Mouse (Mus musculus) midbrain, embryonic 12.5 days (tissue): ENCODE data around the gene Ndufb7. TPM values are rescaled to one million over a fixed set of nuclear protein-coding genes. Genes with fewer than 3 reads are reported as not detected.

ENCODE experiments used
- ATAC-seq: fragments of 200-750 bp; cut with Nextera tagmentation; 2 replicates; pipeline ENCODE4 v1.8.0; 2017; ENCODE audit warnings: low read depth, moderate TSS enrichment, moderate library complexity; ENCODE audit not compliant: low FRiP score
- H3K27ac ChIP-seq: fragments of 300-500 bp; sonication (generic); replicated peaks from 2 replicates; pipeline ENCODE4 v1.5.1; 2016; ENCODE audit warnings: mild to moderate bottlenecking
- H3K27me3 ChIP-seq: fragments of 300-500 bp; sonication (generic); 2 replicates; pipeline ENCODE4 v1.6.1; 2016; ENCODE audit warnings: mild to moderate bottlenecking
- H3K36me3 ChIP-seq: fragments of 300-500 bp; sonication (generic); 2 replicates; pipeline ENCODE4 v1.6.1; 2016
- H3K4me1 ChIP-seq: fragments of 300-500 bp; sonication (generic); 2 replicates; pipeline ENCODE4 v1.6.1; 2016
- H3K4me2 ChIP-seq: fragments of 300-500 bp; sonication (generic); replicated peaks from 2 replicates; pipeline ENCODE4 v1.6.1; 2016; ENCODE audit warnings: mild to moderate bottlenecking, moderate library complexity
- H3K4me3 ChIP-seq: fragments of 300-500 bp; sonication (generic); 2 replicates; pipeline ENCODE4 v1.5.1; 2016; ENCODE audit warnings: mild to moderate bottlenecking
- H3K9ac ChIP-seq: fragments of 300-500 bp; sonication (generic); replicated peaks from 2 replicates; pipeline ENCODE4 v1.6.1; 2016; ENCODE audit warnings: mild to moderate bottlenecking, moderate library complexity
- H3K9me3 ChIP-seq: fragments of 300-500 bp; sonication (generic); 2 replicates; pipeline ENCODE4 v1.6.1; 2016; ENCODE audit warnings: mild to moderate bottlenecking
- whole genome bisulfite sequencing: fragments of 180-500 bp; shearing (Covaris S2); methylation state at CpG from one replicate; pipeline ENCODE4 v1.1.7; 2016; 5-methylcytosine and 5-hydroxymethylcytosine counted together
- polyA plus RNA-seq: library from polyadenylated mRNA; unstranded; fragments of >200 nt; fragmentation: Nextera tagmentation; extraction: Ambion mirVana; gene quantifications from 2 replicates; pipeline ENCODE4 v1.2.1, GENCODE M21; 2016

Gene Ndufb7
- polyA plus RNA-seq, 1 experiment from 2014 or later = 329 TPM

GRCm38 (mm10) chr8:83611921-83612320 lies 45.5 kb downstream of the Ndufb7 start:
- ATAC-seq = no peak
- Histone ChIP-seq H3K4me2 (no peak overlapping the region), H3K27ac (no peak overlapping the region), H3K4me3 (no peak overlapping the region), H3K9me3 (no peaks in the 10 kb centered on the region), H3K36me3 (peaks cover 45% of the 10 kb centered on the region), H3K9ac (no peak overlapping the region), H3K27me3 (no peaks in the 10 kb centered on the region), H3K4me1 (peaks cover 25% of the 10 kb centered on the region)
- WGBS = 93% methylated on average over 4 of the region's 4 CpGs

- ATAC-seq = no peak
- Histone ChIP-seq H3K4me3 (no peak overlapping the region), H3K9ac (no peak overlapping the region), H3K4me2 (no peak overlapping the region), H3K27me3 (no peaks in the 10 kb centered on the region), H3K27ac (no peak overlapping the region), H3K9me3 (no peaks in the 10 kb centered on the region), H3K4me1 (peaks cover 19% of the 10 kb centered on the region), H3K36me3 (peaks cover 45% of the 10 kb centered on the region)
- WGBS = 98% methylated on average over 4 of the region's 4 CpGs
These were observed 47.2 kb downstream of the Ndufb7 start for GRCm38 (mm10) chr8:83613695-83614094.

GRCm38 (mm10) chr8:83616625-83617024 lies 50.2 kb downstream of the Ndufb7 start:
- Histone ChIP-seq H3K9me3 (no peaks in the 10 kb centered on the region), H3K27ac (no peak overlapping the region), H3K4me2 (no peak overlapping the region), H3K36me3 (peaks cover 26% of the 10 kb centered on the region), H3K4me1 (no peaks in the 10 kb centered on the region), H3K9ac (no peak overlapping the region), H3K27me3 (0 out of 2 replicates have a peak, but pooled peaks cover 5% of the 10 kb centered on the region), H3K4me3 (no peak overlapping the region)
- no peak for ATAC-seq

- no peaks in the 10 kb centered on the region for H3K4me1 ChIP-seq
- no peak overlapping the region for H3K27ac ChIP-seq
- 85% methylated on average over 2 of the region's 2 CpGs for WGBS
These were observed 50.6 kb downstream of the Ndufb7 start for GRCm38 (mm10) chr8:83617111-83617510.

GRCm38 (mm10) chr8:83618566-83618965 lies 52.1 kb downstream of the Ndufb7 start:
- H3K9me3 ChIP-seq = no peaks in the 10 kb centered on the region
- no peaks in the 10 kb centered on the region for H3K4me1 ChIP-seq
- H3K4me2 ChIP-seq = no peak overlapping the region
- WGBS = 88% methylated on average over 2 of the region's 2 CpGs
- no peak for ATAC-seq
- no peak overlapping the region for H3K4me3 ChIP-seq
- H3K27me3 ChIP-seq = 0 out of 2 replicates have a peak, but pooled peaks cover 7% of the 10 kb centered on the region
- H3K27ac ChIP-seq = no peak overlapping the region
- H3K9ac ChIP-seq = no peak overlapping the region
- peaks cover 9% of the 10 kb centered on the region for H3K36me3 ChIP-seq

More at GRCm38 (mm10) chr8:83617111-83617510, 50.6 kb downstream of the Ndufb7 start:
- ATAC-seq = no peak
- H3K9me3 ChIP-seq = no peaks in the 10 kb centered on the region
- H3K27me3 ChIP-seq = 0 out of 2 replicates have a peak, but pooled peaks cover 7% of the 10 kb centered on the region
- H3K9ac ChIP-seq = no peak overlapping the region
- H3K36me3 ChIP-seq = peaks cover 22% of the 10 kb centered on the region
- no peak overlapping the region for H3K4me2 ChIP-seq
- no peak overlapping the region for H3K4me3 ChIP-seq

DNA sequence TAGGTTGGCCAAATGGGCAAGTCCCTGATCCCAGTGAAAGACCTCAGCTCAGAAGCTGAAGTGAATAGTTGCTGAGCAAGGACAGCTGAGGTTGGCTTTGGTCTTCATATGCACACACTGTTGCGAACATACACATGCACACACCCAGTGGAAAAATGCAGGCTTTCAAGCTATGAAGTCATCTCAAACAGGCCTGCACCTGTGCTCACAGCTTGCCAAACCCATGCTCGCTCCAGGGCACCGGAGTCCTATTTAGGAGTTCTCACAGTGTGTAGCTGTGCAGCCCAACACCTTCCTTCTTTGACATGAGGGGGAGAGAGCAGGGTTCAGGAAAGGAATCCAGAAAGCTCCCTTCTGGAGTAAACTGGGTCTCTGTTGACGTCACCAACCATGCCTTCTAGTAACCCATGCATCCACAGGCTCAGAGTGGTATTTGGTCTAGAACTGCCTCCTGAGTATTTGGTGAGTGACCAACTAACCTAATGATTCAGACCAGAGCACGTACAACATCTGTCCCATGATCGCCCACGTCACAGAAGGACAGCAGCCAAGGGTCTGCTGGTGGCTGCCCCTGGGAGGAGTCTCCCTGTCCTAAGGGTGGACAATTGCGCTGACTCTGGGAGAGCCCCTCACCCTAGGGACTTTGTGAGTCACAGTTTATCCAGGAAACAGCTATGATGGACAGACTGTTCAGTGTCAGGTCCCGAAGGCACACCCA lies 53.3 kb downstream of the Ndufb7 start:
- no peak overlapping the region for H3K4me2 ChIP-seq
- no peak overlapping the region for H3K27ac ChIP-seq
- no peak overlapping the region for H3K4me3 ChIP-seq
- H3K36me3 ChIP-seq = no peaks in the 10 kb centered on the region
- no peak for ATAC-seq
- H3K27me3 ChIP-seq = 0 out of 2 replicates have a peak, but pooled peaks cover 7% of the 10 kb centered on the region
- no peaks in the 10 kb centered on the region for H3K4me1 ChIP-seq
- WGBS = 92% methylated on average over 9 of the region's 9 CpGs
- H3K9me3 ChIP-seq = no peaks in the 10 kb centered on the region
- H3K9ac ChIP-seq = no peak overlapping the region

Other genes starting within 250 kb of the Ndufb7 start
- 30.9 and 34.3 TPM in 2 replicates for gene Elmod2, start 234.2 kb upstream of the Ndufb7 start, polyA plus RNA-seq
- gene Mgat4d, start 218.2 kb upstream of the Ndufb7 start, polyA plus RNA-seq = not detected in 2 replicates
- gene Clgn, start 176.8 kb upstream of the Ndufb7 start, polyA plus RNA-seq = 5.9 and 6.2 TPM in 2 replicates
- 171 and 182 TPM in 2 replicates for gene Scoc, start 108.3 kb upstream of the Ndufb7 start, polyA plus RNA-seq
- not detected in 2 replicates for gene Olfr370, start 30.9 kb upstream of the Ndufb7 start, polyA plus RNA-seq
- gene Tecr, start 41.3 kb downstream of the Ndufb7 start, polyA plus RNA-seq = 600 and 631 TPM in 2 replicates
- 66.4 and 67.7 TPM in 2 replicates for gene Dnajb1, start 41.5 kb downstream of the Ndufb7 start, polyA plus RNA-seq
- 198 and 204 TPM in 2 replicates for gene Gipc1, start 86.0 kb downstream of the Ndufb7 start, polyA plus RNA-seq
- gene Ptger1, start 100.0 kb downstream of the Ndufb7 start, polyA plus RNA-seq = 0.75 and 0.97 TPM in 2 replicates
- 35.3 and 35.4 TPM in 2 replicates for gene Pkn1, start 132.5 kb downstream of the Ndufb7 start, polyA plus RNA-seq
- 184 and 186 TPM in 2 replicates for gene Ddx39, start 148.5 kb downstream of the Ndufb7 start, polyA plus RNA-seq
- 13.9 and 16.7 TPM in 2 replicates for gene Adgre5, start 174.7 kb downstream of the Ndufb7 start, polyA plus RNA-seq